Comparison of ENCODE assay signal across 7 mouse cellular contexts in the genomic region with DNA sequence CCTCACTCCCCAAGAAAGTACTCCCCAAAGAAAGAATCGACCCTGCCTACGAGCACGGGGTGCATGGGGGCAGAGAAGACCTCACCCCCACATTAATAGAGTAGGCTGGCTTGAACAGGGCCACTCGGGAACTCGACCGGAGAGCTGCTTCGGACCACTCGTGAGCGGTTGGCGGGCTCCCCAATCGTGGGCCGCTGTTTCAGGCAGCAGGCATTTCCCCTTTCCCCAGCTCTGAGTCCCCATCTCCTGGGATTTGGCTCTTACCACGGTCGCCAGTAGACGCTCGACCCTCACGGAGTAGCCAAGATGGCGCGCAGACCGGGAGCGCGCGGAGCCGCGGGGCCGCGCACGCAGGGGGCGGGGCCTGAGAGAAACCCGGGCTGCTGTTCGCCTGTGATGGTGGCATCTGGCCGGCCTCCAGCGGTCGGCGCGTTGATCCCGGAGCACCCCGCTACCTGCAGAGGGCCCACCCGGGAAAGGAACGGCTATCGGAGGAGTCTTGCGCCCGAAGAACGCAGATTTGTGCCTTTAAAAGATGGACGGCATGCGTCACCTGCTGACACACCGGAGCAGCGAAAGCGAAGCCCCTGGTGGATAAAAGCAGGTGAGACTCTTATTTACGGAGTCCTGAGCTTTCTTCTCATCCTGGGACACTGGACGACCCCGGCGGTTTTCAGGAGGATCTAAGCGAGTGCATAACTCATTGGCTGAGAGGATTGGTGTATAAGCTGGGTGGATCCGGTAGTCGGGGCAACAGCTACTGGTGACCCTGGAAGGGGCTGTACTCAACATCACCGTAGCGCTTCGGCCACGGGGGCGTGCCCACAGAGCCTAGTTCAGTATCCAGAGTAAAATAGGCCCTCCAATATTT. TPM values are rescaled to one million over a fixed set of nuclear protein-coding genes. Genes with fewer than 3 reads are reported as not detected.
DNase-seq lines count a peak whose midpoint lies in the region; ATAC-seq and TF ChIP-seq lines count a peak whose summit lies in the region.

A gene (minus strand): TSS at position 338 of the 871 bp plus-strand sequence.

- no peaks in the 10 kb centered on the region for H3K9me3 ChIP-seq in intestine, embryonic 16.5 days (ENCODE audit: control insufficient read depth, low read length)
- no peaks in the 10 kb centered on the region for H3K9me3 ChIP-seq in limb, embryonic 10.5 days (replicated peaks)
- no peaks in the 10 kb centered on the region for H3K9me3 ChIP-seq in midbrain, embryonic 12.5 days

- TF ChIP-seq CTCF in small intestine, adult 2 months (IDR thresholded peaks at IDR 0.05; ENCODE audit: extremely low read depth, insufficient read length, insufficient replicate concordance, low read depth, low read length) = peak; percentile 36; the same call in 1 of the 2 replicates

- peak; percentile 66 for DNase-seq in adrenal gland, adult 8-10 months
- DNase-seq in embryo, embryonic 11.5 days (ENCODE audit: low read depth, low spot score) = peak; percentile 89
- peak; percentile 78 to 82 for DNase-seq in gastrocnemius, postnatal 4 days (ENCODE audit: low spot score in 2 of 2)
- DNase-seq in limb, embryonic 10.5 days (ENCODE audit: low spot score) = peak; percentile 94

- TF ChIP-seq POLR2A in small intestine, adult 2 months (IDR thresholded peaks at IDR 0.05; ENCODE audit: low read depth, low read length) = peak; percentile 66; the same call in 1 of the 2 replicates

- peak within 1 kb of the TSS; percentile 95 for H3K9ac ChIP-seq in intestine, embryonic 16.5 days (ENCODE audit: low read depth, low read length)
- H3K9ac ChIP-seq in midbrain, embryonic 12.5 days (replicated peaks) = peak within 1 kb of the TSS; percentile 83

- no peaks in the 10 kb centered on the region for H3K27me3 ChIP-seq in intestine, embryonic 16.5 days (replicated peaks; ENCODE audit: control insufficient read depth, insufficient read depth, low read length)
- H3K27me3 ChIP-seq in limb, embryonic 10.5 days (ENCODE audit: low read depth, poor library complexity, severe bottlenecking) = 0 out of 2 replicates have a peak, but pooled peaks cover 5% of the 10 kb centered on the region
- no peaks in the 10 kb centered on the region for H3K27me3 ChIP-seq in midbrain, embryonic 12.5 days
- no peaks in the 10 kb centered on the region for H3K27me3 ChIP-seq in small intestine, adult 2 months (ENCODE audit: control insufficient read depth, insufficient read depth, low read length)

- peaks cover under 1% of the 10 kb centered on the region; the same call in 1 of the 2 replicates for H3K36me3 ChIP-seq in intestine, embryonic 16.5 days (ENCODE audit: control insufficient read depth, insufficient read depth, low read length)
- H3K36me3 ChIP-seq in limb, embryonic 10.5 days = peaks cover 47% of the 10 kb centered on the region
- H3K36me3 ChIP-seq in midbrain, embryonic 12.5 days = peaks cover 35% of the 10 kb centered on the region
- peaks cover 15% of the 10 kb centered on the region for H3K36me3 ChIP-seq in small intestine, adult 2 months (ENCODE audit: control insufficient read depth, insufficient read depth, low read length)

- H3K4me1 ChIP-seq in intestine, embryonic 16.5 days (ENCODE audit: control insufficient read depth, insufficient read depth, low read length) = peaks cover 16% of the 10 kb centered on the region
- peaks cover 50% of the 10 kb centered on the region for H3K4me1 ChIP-seq in limb, embryonic 10.5 days
- peaks cover 34% of the 10 kb centered on the region for H3K4me1 ChIP-seq in midbrain, embryonic 12.5 days
- H3K4me1 ChIP-seq in small intestine, adult 2 months (ENCODE audit: control insufficient read depth, insufficient read depth, insufficient read length, low read length) = peaks cover 12% of the 10 kb centered on the region

- H3K4me3 ChIP-seq in intestine, embryonic 16.5 days (ENCODE audit: low read length) = peak within 1 kb of the TSS; percentile 77
- peak within 1 kb of the TSS; percentile 79 for H3K4me3 ChIP-seq in limb, embryonic 10.5 days
- peak within 1 kb of the TSS; percentile 72 for H3K4me3 ChIP-seq in midbrain, embryonic 12.5 days
- H3K4me3 ChIP-seq in small intestine, adult 2 months (ENCODE audit: low read depth, low read length) = peak within 1 kb of the TSS; percentile 78

- peak within 1 kb of the TSS; percentile 93 for H3K4me2 ChIP-seq in intestine, embryonic 16.5 days (ENCODE audit: low read depth, low read length)
- peak within 1 kb of the TSS; percentile 91 for H3K4me2 ChIP-seq in midbrain, embryonic 12.5 days (replicated peaks)

- peak; percentile 78 for ATAC-seq in intestine, embryonic 16.5 days
- peak; percentile 57 for ATAC-seq in midbrain, embryonic 12.5 days (ENCODE audit: low FRiP score, low read depth)

- under 1% methylated on average over 61 of the region's 61 CpGs for WGBS in intestine, embryonic 16.5 days
- WGBS in limb, embryonic 10.5 days = under 1% methylated on average over 61 of the region's 61 CpGs
- under 1% methylated on average over 61 of the region's 61 CpGs for WGBS in midbrain, embryonic 12.5 days
- under 1% methylated on average over 61 of the region's 61 CpGs for WGBS in small intestine, adult 2 months

- H3K27ac ChIP-seq in intestine, embryonic 16.5 days (ENCODE audit: low read length) = peak within 1 kb of the TSS; percentile 55
- peak within 1 kb of the TSS; percentile 95 for H3K27ac ChIP-seq in limb, embryonic 10.5 days
- peak within 1 kb of the TSS; percentile 57 for H3K27ac ChIP-seq in midbrain, embryonic 12.5 days (replicated peaks)
- peak within 1 kb of the TSS; percentile 37; the same call in 1 of the 2 replicates for H3K27ac ChIP-seq in small intestine, adult 2 months (ENCODE audit: insufficient read depth, low read depth, low read length)

RNA-seq across cellular contexts. Expression of the gene that starts here (rescaled TPM):
- total RNA-seq in adrenal gland, adult 8-10 months (2022) = 10 to 100 TPM; 35.0 to 44.4 (median 41.8) TPM
- total RNA-seq in gastrocnemius, postnatal 4 days (2021) = 10 to 100 TPM; 36.8 to 40.5 TPM
- polyA plus RNA-seq in intestine, embryonic 16.5 days (2015; fragmentation: Nextera tagmentation; extraction: Ambion mirVana) = 57.5 and 64.9 TPM in 2 replicates
- polyA plus RNA-seq in limb, embryonic 10.5 days (2016; fragmentation: Nextera tagmentation; extraction: Ambion mirVana) = 93.6 and 101 TPM in 2 replicates
- polyA plus RNA-seq in midbrain, embryonic 12.5 days (2016; fragmentation: Nextera tagmentation; extraction: Ambion mirVana) = 68.7 and 69.3 TPM in 2 replicates
- 25.4 and 48.7 TPM in 2 replicates for polyA plus RNA-seq in small intestine, adult 2 months (2012; rRNA removed)

Comparison
In these comparisons a context has a peak if more than half of its experiments do, and no peak if none do; other contexts are left out.
1. Peak in every context shown above with its lines: DNase-seq, ATAC-seq, H3K4me3 ChIP-seq and H3K27ac ChIP-seq.
2. H3K27ac ChIP-seq: peak in every context shown above with its lines; median percentile 95 in limb, embryonic 10.5 days; 57 in midbrain, embryonic 12.5 days; 55 in intestine, embryonic 16.5 days; 37 in small intestine, adult 2 months.